Mouse (Mus musculus): ENCODE data around the gene Disp3. TPM values are rescaled to one million over a fixed set of nuclear protein-coding genes. Genes with fewer than 3 reads are reported as not detected.

Gene Disp3
- polyA plus RNA-seq, 1 experiment from 2014 or later: 0.02 TPM

GRCm38 (mm10) chr4:148325951-148326350 is 38.2 kb upstream of the Disp3 start:
- Histone ChIP-seq H3K9ac (replicated peaks; ENCODE audit: low read depth) (no peak overlapping the region), H3K9me3 (ENCODE audit: low read length) (no peaks in the 10 kb centered on the region), H3K27me3 (replicated peaks; ENCODE audit: insufficient read depth, low read length) (no peaks in the 10 kb centered on the region), H3K4me3 (ENCODE audit: low read depth, low read length) (no peak overlapping the region), H3K27ac (ENCODE audit: low read length) (no peak overlapping the region), H3K36me3 (ENCODE audit: insufficient read depth, low read length) (no peaks in the 10 kb centered on the region), H3K4me2 (replicated peaks; ENCODE audit: low read depth, low read length) (no peak overlapping the region), H3K4me1 (ENCODE audit: insufficient read depth, low read depth, low read length) (no peaks in the 10 kb centered on the region)
- WGBS: 77% methylated on average over 3 of the region's 3 CpGs
- TF ChIP-seq EP300 (IDR thresholded peaks at IDR 0.05) (no peak), CTCF (IDR thresholded peaks at IDR 0.05) (no peak)
- ATAC-seq: no peak
- no peak for DNase-seq (ENCODE audit: low spot score)

DNA sequence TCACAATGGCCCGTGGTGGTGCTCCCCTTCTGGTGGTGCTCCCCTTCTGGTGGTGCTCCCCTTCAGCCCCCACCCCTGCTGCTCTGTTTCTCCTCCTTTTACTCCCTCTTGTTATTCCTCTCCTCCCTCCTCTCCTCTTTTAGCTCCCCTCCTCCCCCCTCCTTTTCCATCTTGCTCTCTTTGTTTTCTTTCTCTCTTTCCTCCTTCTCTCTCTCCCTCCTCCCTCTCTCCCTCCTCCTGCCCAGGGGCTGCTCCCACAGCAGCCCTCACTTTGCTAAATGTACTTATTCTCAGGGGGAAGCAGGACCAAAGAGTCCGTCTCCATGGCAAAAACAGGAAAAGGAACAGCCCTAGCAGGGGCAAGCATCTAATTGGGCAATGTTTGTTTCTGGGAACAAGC is 37.3 kb upstream of the Disp3 start:
- Histone ChIP-seq H3K27me3 (replicated peaks; ENCODE audit: insufficient read depth, low read length) (no peaks in the 10 kb centered on the region), H3K4me3 (ENCODE audit: low read depth, low read length) (no peak overlapping the region), H3K4me1 (ENCODE audit: insufficient read depth, low read depth, low read length) (no peaks in the 10 kb centered on the region), H3K9me3 (ENCODE audit: low read length) (no peaks in the 10 kb centered on the region), H3K4me2 (replicated peaks; ENCODE audit: low read depth, low read length) (no peak overlapping the region), H3K27ac (ENCODE audit: low read length) (no peak overlapping the region), H3K36me3 (ENCODE audit: insufficient read depth, low read length) (no peaks in the 10 kb centered on the region), H3K9ac (replicated peaks; ENCODE audit: low read depth) (no peak overlapping the region)
- DNase-seq (ENCODE audit: low spot score) (no peak), ATAC-seq (no peak)
- no peak for TF ChIP-seq CTCF (IDR thresholded peaks at IDR 0.05)
- no peak for TF ChIP-seq EP300 (IDR thresholded peaks at IDR 0.05)
- WGBS: 11% methylated on average over 2 of the region's 2 CpGs

DNA sequence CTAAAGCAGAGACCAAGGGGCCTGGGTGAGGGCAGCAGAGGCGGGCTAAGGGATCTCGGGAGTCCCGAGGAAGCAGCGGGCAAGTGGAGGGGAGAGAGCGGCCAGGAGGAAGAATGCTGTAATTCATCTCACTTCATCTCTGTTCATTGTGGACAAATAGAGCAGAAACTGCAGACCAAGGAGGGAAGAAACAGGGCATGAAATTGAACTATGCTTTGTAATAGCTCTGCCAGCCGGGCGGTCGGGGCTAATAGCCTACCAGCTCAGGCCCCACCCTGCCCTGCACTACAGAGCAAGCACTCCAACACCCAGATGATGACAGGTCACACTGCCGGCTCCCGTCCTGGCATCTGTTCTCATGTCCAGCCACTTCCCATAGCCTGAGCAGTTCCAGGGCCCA is 34.4 kb upstream of the Disp3 start:
- DNase-seq (ENCODE audit: low spot score) (no peak), ATAC-seq (no peak)
- no peak overlapping the region for H3K4me3 ChIP-seq (ENCODE audit: low read depth, low read length)
- H3K9me3 ChIP-seq (ENCODE audit: low read length): no peaks in the 10 kb centered on the region
- no peaks in the 10 kb centered on the region for H3K27me3 ChIP-seq (replicated peaks; ENCODE audit: insufficient read depth, low read length)
- H3K9ac ChIP-seq (replicated peaks; ENCODE audit: low read depth): no peak overlapping the region
- TF ChIP-seq CTCF (IDR thresholded peaks at IDR 0.05) (no peak), EP300 (IDR thresholded peaks at IDR 0.05) (no peak)
- no peak overlapping the region for H3K4me2 ChIP-seq (replicated peaks; ENCODE audit: low read depth, low read length)
- no peaks in the 10 kb centered on the region for H3K4me1 ChIP-seq (ENCODE audit: insufficient read depth, low read depth, low read length)
- no peaks in the 10 kb centered on the region for H3K36me3 ChIP-seq (ENCODE audit: insufficient read depth, low read length)
- no peak overlapping the region for H3K27ac ChIP-seq (ENCODE audit: low read length)
- WGBS: 37% methylated on average over 10 of the region's 10 CpGs

DNA sequence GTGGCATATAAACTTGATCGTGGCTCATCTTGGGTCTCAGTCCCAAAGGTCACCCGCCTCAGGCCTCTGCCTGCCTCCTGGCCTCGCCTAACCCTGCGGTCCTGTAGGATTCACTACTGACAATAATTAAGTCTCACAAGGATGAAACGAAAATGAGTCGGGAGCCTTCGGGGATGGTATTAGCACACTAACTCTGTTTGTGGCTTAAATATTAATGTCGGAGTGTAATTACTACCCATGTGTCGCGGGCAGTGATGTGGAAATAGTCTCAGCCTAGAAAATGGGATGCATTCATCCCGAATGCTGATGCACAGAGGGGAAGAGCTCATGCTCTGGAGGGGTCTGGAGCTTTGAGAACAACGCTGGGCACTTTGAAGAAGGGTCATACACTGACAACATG is 31.6 kb upstream of the Disp3 start:
- no peaks in the 10 kb centered on the region for H3K36me3 ChIP-seq (ENCODE audit: insufficient read depth, low read length)
- H3K4me2 ChIP-seq (replicated peaks; ENCODE audit: low read depth, low read length): no peak overlapping the region
- H3K9ac ChIP-seq (replicated peaks; ENCODE audit: low read depth): no peak overlapping the region
- H3K27ac ChIP-seq (ENCODE audit: low read length): no peak overlapping the region
- H3K27me3 ChIP-seq (replicated peaks; ENCODE audit: insufficient read depth, low read length): no peaks in the 10 kb centered on the region
- WGBS: 82% methylated on average over 12 of the region's 12 CpGs
- DNase-seq (ENCODE audit: low spot score) (no peak), ATAC-seq (no peak)
- TF ChIP-seq EP300 (IDR thresholded peaks at IDR 0.05) (no peak), CTCF (IDR thresholded peaks at IDR 0.05) (no peak)
- H3K4me1 ChIP-seq (ENCODE audit: insufficient read depth, low read depth, low read length): no peaks in the 10 kb centered on the region
- H3K9me3 ChIP-seq (ENCODE audit: low read length): no peaks in the 10 kb centered on the region
- no peak overlapping the region for H3K4me3 ChIP-seq (ENCODE audit: low read depth, low read length)

GRCm38 (mm10) chr4:148315377-148316175 is 27.8 kb upstream of the Disp3 start:
- no peak for DNase-seq (ENCODE audit: low spot score)
- H3K36me3 ChIP-seq (ENCODE audit: insufficient read depth, low read length): no peaks in the 10 kb centered on the region
- H3K9ac ChIP-seq (replicated peaks; ENCODE audit: low read depth): no peak overlapping the region
- no peaks in the 10 kb centered on the region for H3K27me3 ChIP-seq (replicated peaks; ENCODE audit: insufficient read depth, low read length)
- H3K27ac ChIP-seq (ENCODE audit: low read length): no peak overlapping the region
- no peak overlapping the region for H3K4me3 ChIP-seq (ENCODE audit: low read depth, low read length)
- no peak for ATAC-seq
- H3K4me1 ChIP-seq (ENCODE audit: insufficient read depth, low read depth, low read length): no peaks in the 10 kb centered on the region
- WGBS: 75% methylated on average over 16 of the region's 16 CpGs
- no peaks in the 10 kb centered on the region for H3K9me3 ChIP-seq (ENCODE audit: low read length)
- TF ChIP-seq CTCF (IDR thresholded peaks at IDR 0.05): no peak
- no peak for TF ChIP-seq EP300 (IDR thresholded peaks at IDR 0.05)
- H3K4me2 ChIP-seq (replicated peaks; ENCODE audit: low read depth, low read length): no peak overlapping the region

- H3K27me3 ChIP-seq (replicated peaks; ENCODE audit: insufficient read depth, low read length): no peaks in the 10 kb centered on the region
- H3K27ac ChIP-seq (ENCODE audit: low read length): no peak overlapping the region
- no peaks in the 10 kb centered on the region for H3K9me3 ChIP-seq (ENCODE audit: low read length)
- no peak overlapping the region for H3K4me2 ChIP-seq (replicated peaks; ENCODE audit: low read depth, low read length)
- 73% methylated on average over 10 of the region's 10 CpGs for WGBS
- TF ChIP-seq CTCF (IDR thresholded peaks at IDR 0.05) (no peak), EP300 (IDR thresholded peaks at IDR 0.05) (no peak)
- DNase-seq (ENCODE audit: low spot score): no peak
- H3K4me3 ChIP-seq (ENCODE audit: low read depth, low read length): no peak overlapping the region
- no peaks in the 10 kb centered on the region for H3K4me1 ChIP-seq (ENCODE audit: insufficient read depth, low read depth, low read length)
- no peak for ATAC-seq
- no peaks in the 10 kb centered on the region for H3K36me3 ChIP-seq (ENCODE audit: insufficient read depth, low read length)
- H3K9ac ChIP-seq (replicated peaks; ENCODE audit: low read depth): no peak overlapping the region
Measured at GRCm38 (mm10) chr4:148314396-148314795, 26.6 kb upstream of the Disp3 start.
